Mouse (Mus musculus): Measurements from ENCODE around the gene Aff4.
"Not testable (repeated sequence)": the region's sequence is repeated elsewhere in the genome, so short reads cannot be mapped to it uniquely, and the experiment has no call there.

Aff4 gene

DNA sequence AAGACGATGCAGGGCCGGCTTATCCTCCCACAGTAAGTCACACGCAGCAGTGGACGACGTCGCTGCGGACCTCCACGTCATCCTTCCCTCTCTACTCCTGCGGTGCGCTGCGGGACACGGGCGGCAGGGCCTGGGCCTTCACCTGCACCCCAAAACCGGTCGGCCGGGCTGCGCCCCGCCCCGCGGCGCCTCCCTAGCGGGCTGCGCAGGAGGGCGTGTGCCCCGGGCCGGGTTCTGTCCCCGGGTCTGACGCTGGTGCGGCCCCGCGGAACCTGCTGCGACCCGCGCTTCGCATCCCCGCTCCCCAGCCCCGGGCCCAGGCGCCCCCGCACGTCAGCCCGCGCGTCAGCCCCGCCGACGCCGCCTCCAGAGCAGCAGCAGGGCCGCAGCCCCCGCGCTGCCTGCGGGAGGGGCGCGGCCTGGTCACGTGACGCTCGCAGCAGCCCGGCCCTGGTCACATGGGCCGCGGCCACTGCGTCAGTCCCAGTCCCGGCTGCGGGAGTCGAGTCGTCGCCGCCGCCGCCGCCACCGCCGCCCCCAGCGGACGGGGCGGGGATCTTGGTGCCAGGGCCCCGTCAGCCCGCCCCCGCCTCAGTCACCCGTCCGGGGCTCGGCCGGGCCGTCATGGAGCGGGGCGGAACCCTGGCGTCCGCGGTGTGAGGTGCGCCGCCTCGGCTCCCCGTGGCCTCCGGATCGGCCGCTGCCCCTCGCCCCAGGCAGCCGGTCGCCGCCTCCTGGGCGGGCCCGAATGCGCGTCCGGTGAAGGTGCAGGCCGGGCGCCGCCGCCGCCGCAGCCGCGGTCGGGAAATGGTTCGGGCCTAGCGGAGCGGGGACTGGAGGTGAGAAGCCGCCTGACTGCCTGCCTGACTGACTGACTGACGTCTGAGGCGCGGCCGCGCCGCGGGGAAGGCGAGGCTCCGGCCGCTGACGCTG lies at the start of gene Aff4:
TSS of gene Aff4 (plus strand) at position 543 of the 933 bp plus-strand sequence.
- DNase-seq, result peak; percentile 94

- peak; percentile 29 for DNase-seq
Observed at GRCm38 (mm10) chr11:53301167-53301515, 49.5 kb upstream of the Aff4 start.

DNA sequence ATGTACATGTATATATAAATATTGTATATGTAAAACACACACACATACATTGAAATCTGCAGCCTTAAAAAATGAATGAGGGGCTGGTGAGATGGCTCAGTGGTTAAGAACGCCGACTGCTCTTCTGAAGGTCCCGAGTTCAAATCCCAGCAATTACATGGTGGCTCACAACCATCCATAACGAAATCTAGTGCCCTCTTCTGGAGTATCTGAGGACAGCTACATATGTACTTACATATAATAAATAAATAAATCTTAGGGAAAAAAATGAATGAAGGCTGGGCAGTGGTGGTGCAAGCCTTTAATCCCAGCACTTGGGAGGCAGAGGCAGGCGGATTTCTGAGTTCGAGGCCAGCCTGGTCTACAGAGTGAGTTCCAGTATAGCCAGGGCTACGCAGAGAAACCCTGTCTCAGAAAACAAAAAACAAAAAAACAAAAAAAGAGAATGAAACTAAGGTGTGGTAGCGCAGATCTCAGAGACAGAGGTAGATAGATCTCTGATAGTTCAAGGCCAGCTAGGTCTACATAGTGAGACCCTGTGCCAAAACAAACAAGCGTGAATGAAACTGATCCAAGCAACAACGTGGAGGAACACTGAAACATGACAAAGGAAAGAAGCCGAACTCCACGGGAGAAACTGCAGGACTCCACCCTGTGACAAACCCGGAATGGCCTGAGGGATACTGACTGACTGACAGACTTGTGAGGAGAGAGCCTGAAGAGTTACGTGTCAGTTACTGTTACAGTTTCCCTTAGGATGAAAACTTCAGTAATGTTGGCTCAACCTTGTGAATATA lies 46.4 kb upstream of the Aff4 start:
- no peak for DNase-seq

DNA sequence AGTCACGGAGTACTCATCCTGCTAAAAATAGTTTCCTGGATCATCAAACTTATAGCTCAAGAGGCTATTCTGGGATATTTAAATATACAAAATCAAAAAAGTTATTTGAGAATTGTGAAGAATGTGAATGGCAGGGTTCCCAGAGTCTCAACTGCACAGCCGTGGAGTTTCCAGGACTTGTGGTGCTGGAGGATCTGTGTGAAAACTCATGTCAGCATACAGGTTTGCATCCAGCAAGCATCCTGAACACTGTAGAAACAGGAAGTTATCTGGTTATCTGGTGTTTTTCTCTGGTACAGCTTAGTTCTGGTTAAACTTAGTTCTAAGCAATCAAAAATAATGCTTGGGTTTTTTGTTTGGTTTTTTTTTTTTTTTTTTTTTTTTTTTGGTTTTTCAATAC lies 43.7 kb upstream of the Aff4 start:
- DNase-seq, result peak; percentile 35

- DNase-seq, result peak; percentile 60
Observed at GRCm38 (mm10) chr11:53307558-53308065, 43.0 kb upstream of the Aff4 start.

GRCm38 (mm10) chr11:53308251-53308864 lies 42.3 kb upstream of the Aff4 start:
- DNase-seq, result peak; percentile 72

- DNase-seq, result peak; percentile 82
Observed at GRCm38 (mm10) chr11:53308884-53309310, 41.7 kb upstream of the Aff4 start.

- no peak for DNase-seq
Observed at GRCm38 (mm10) chr11:53311385-53311784, 39.2 kb upstream of the Aff4 start.

- not testable (repeated sequence) for DNase-seq
Observed at GRCm38 (mm10) chr11:53312823-53313222, 37.8 kb upstream of the Aff4 start.

DNA sequence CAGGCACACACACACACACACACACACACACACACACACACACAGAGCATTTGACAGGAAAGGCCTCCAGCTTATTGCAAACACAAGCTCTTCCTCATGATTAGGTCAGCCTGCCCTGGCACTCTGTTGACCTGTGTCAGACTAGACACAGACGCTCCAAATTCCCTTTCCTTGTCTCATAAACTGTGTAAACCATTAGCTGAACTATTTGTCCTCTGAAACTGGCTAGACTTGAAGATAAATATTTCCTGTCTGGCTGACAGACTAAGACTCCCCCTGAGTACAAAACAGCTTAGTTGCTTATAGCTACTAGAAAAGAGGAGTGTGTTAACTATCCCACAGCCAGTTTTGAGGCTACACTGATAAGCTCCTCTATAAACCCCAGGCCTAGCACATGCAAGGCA lies 35.9 kb upstream of the Aff4 start:
- DNase-seq, result peak; percentile 70

DNA sequence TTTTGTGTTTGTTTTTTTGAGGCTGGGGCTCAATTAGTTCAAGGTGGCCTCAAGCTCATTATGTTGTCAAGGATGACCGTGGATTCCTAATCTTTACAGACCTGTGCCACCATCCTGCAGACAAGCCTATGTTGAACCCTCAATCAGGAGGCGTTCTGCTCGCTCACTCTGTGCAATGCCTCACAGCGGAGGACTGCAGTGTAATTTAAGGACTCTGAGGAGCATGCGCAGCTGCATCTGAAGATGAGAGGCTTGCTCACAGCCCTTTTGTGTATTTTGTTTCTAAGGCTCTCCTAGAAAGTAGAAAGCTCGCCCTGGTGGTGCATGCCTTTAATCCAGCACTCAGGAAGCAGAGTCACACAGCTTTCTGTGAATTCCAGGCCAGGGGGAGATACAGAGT lies 33.6 kb upstream of the Aff4 start:
- no peak for DNase-seq

GRCm38 (mm10) chr11:53318041-53318440 lies 32.6 kb upstream of the Aff4 start:
- DNase-seq, result no peak

DNA sequence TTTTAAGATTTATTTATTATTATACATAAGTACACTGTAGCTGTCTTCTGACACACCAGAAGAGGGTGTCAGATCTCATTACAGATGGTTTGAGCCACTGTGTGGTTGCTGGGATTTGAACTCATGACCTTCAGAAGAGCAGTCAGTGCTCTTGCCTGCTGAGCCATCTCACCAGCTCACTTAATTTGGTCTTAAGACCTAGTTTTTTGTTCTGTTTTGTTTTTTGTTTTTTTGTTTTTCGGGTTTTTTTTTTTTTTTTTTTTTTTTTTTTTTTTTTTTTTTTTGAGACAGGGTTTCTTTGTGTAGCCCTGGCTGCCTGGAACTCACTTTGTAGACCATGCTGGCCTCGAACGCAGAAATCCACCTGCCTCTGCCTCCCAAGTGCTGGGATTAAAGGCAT lies 32.1 kb upstream of the Aff4 start:
- DNase-seq, result not testable (repeated sequence)

DNA sequence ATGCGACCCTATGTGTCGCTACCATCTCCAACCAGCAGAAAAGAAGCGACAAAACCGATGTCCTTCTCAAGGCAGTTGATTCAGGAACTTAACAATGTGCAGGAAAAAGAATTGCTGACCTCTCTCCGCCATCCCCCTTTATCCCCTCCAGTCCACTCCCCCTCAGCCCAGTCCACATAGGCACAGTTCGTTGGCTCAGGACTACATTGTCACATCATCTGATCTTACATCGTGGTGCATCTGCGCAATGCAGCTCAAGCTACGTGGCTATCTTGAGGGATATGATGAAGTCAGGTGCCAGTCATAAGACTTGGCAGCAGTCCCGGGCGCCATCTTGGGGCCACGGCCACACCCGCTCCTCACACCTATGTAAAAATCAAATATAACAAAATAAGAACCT lies 30.8 kb upstream of the Aff4 start:
- DNase-seq, result not testable (repeated sequence)

GRCm38 (mm10) chr11:53324512-53324968 lies 26.1 kb upstream of the Aff4 start, which contains the start of gene Zcchc10:
Gene Zcchc10, plus strand, starts transcription at chr11:53324679.
- DNase-seq, result peak; percentile 93

DNA sequence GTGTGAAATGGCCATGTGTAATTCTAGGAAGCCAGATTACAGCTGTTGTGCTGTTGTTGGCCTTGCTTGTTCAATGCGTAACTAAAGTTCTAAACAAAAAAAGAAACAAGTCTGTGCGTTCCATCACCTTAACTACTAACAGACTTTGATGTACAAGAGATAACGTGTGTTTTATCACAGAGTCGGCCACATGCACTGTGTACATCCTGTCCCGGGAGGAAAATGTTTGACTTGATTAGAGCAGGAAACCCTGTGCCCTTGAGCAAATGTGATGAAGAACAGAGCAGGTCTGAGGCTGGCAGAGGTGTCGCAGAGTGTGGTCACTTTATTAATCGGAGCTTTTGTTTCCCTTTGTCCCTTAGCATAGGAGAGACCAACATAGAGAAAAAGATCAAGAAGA lies 20.3 kb upstream of the Aff4 start:
- DNase-seq, result no peak

- DNase-seq, result no peak
Observed at GRCm38 (mm10) chr11:53331121-53331520, 19.5 kb upstream of the Aff4 start.

GRCm38 (mm10) chr11:53332076-53332680 lies 18.5 kb upstream of the Aff4 start:
- DNase-seq, result no peak

DNA sequence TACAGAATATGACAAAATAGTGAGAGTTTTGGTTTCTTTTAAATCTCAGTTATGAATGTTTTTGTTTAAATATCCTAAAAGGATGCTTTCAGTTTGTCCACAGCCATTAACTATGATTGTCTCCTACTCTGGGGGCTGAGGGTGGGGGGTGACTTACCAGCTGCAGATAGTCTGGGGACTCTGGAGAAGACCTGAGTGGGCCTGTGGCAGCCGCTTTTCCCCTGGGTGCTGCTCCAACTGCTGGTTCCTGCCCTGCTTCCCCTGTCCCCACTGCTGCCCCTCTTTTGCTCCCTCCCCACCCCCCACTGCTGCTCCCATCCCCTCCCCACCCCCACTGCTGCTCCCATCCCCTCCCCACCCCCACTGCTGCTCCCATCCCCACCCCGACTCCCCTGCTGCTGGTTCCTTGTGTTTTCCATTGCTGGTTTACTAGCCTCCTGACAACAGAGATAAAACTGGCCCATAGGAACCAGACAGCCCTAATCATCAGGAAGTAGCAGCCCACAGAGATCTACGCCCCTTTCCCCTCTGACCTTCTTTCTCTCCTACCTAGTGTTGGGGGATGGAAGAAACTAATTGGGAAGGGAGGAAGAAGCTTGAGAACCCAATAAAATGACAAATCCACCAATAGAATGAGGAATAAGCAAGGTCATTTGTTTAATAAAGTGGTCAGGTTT lies 15.0 kb upstream of the Aff4 start:
- no peak for DNase-seq

DNA sequence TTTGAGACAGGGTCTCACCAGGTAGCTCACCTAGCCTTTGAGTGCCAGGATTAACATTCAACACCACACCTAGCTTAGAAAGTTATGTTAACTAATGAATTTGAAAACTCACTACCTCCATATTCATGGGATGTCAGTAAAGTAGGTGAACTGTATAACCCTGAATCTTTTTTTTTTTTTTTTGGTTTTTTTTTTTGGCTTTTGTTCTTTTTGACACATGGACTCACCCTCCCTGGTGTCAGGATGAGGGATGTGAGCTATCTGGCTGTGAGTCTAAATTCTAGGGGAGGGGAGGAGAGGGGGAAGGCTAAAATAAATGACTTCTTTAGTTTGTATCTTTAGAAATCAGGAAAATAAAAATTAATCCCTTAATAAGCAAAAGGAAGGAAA lies 14.5 kb upstream of the Aff4 start:
- no peak for DNase-seq

GRCm38 (mm10) chr11:53336924-53337323 lies 13.7 kb upstream of the Aff4 start:
- no peak for DNase-seq

DNA sequence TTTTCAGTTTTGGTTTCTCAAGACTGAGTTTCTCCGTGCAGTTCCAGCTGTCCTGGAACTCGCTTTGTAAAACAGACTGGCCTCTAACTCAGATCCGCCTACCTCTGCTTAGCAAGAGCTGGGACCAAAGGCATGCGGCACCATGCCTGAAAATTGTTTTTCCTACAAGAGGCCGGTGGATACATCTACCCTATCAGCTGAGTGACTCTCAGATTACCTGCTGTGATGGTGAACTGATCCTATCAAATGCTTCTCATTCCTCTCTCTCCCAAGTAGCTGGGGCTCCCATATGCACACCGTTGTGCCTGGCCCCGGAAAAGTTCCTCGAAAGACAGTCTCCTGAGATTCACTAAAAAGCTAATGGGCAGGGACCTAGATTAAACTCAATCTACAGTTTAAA lies 12.9 kb upstream of the Aff4 start:
- DNase-seq, result no peak
